Mouse (Mus musculus): Measurements from ENCODE around the gene Tdrd12. TPM values are rescaled to one million over a fixed set of nuclear protein-coding genes. Genes with fewer than 3 reads are reported as not detected.
A peak's percentile ranks its signal among the peaks of the same experiment; 100 is the strongest.
"Not testable (repeated sequence)": the region's sequence is repeated elsewhere in the genome, so short reads cannot be mapped to it uniquely, and the experiment has no call there.

Gene Tdrd12
- polyA plus RNA-seq, 1 experiment, result not detected

GRCm38 (mm10) chr7:35579849-35580248 lies 42.3 kb upstream of the Tdrd12 start:
- Histone ChIP-seq H3K27ac (ENCODE audit: insufficient read depth, low read depth, low read length) (no peak overlapping the region), H3K4me3 (ENCODE audit: insufficient read depth, low read depth, low read length) (no peak overlapping the region), H3K4me1 (ENCODE audit: control insufficient read depth, insufficient read depth, low read length) (peaks cover 7% of the 10 kb centered on the region)
- WGBS, result 42% methylated on average over 4 of the region's 4 CpGs
- no peak for TF ChIP-seq POLR2A (IDR thresholded peaks at IDR 0.05; ENCODE audit: insufficient read depth, low read depth, low read length)
- 0 out of 2 replicates have a peak, but pooled peaks have one; percentile 12 for TF ChIP-seq CTCF (IDR thresholded peaks at IDR 0.05; ENCODE audit: insufficient read depth, low read depth, low read length)

DNA sequence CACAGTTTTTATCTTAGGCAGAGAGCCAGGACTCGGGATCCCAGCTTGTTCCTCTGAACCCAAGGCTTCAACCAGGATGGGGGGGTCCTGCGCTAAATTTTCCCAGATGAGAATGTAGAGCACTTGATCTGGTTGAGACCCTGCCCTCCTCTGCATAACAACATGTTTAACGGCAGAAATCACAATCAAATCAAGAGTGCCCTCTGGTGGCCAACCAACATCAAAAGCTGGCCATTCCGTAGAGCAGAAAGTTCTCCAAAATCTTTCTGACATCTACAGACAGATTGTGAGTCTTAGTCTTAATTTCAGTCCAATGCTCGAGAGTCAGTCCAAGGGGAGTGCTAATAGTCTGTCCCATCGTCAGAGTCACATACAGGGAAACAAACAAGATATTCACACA lies 33.3 kb upstream of the Tdrd12 start:
- not testable (repeated sequence) for H3K27ac ChIP-seq (ENCODE audit: insufficient read depth, low read depth, low read length); H3K4me1 ChIP-seq (ENCODE audit: control insufficient read depth, insufficient read depth, low read length); H3K4me3 ChIP-seq (ENCODE audit: insufficient read depth, low read depth, low read length)
- 16% methylated on average over 6 of the region's 6 CpGs for WGBS

- not testable (repeated sequence) for H3K4me1 ChIP-seq (ENCODE audit: control insufficient read depth, insufficient read depth, low read length); H3K4me3 ChIP-seq (ENCODE audit: insufficient read depth, low read depth, low read length)
- 87% methylated on average over 4 of the region's 4 CpGs for WGBS
Observed at GRCm38 (mm10) chr7:35569724-35570123, 32.2 kb upstream of the Tdrd12 start.

GRCm38 (mm10) chr7:35565965-35566364 lies 28.4 kb upstream of the Tdrd12 start:
- H3K4me3 ChIP-seq (ENCODE audit: insufficient read depth, low read depth, low read length); H3K4me1 ChIP-seq (ENCODE audit: control insufficient read depth, insufficient read depth, low read length); H3K27ac ChIP-seq (ENCODE audit: insufficient read depth, low read depth, low read length): not testable (repeated sequence)
- WGBS, result 81% methylated on average over 13 of the region's 13 CpGs

More at GRCm38 (mm10) chr7:35569724-35570123, 32.2 kb upstream of the Tdrd12 start:
- H3K27ac ChIP-seq (ENCODE audit: insufficient read depth, low read depth, low read length), result not testable (repeated sequence)

GRCm38 (mm10) chr7:35564872-35565271 lies 27.3 kb upstream of the Tdrd12 start:
- not testable (repeated sequence) for H3K4me1 ChIP-seq (ENCODE audit: control insufficient read depth, insufficient read depth, low read length); H3K27ac ChIP-seq (ENCODE audit: insufficient read depth, low read depth, low read length); H3K4me3 ChIP-seq (ENCODE audit: insufficient read depth, low read depth, low read length)
- 77% methylated on average over 10 of the region's 10 CpGs for WGBS

DNA sequence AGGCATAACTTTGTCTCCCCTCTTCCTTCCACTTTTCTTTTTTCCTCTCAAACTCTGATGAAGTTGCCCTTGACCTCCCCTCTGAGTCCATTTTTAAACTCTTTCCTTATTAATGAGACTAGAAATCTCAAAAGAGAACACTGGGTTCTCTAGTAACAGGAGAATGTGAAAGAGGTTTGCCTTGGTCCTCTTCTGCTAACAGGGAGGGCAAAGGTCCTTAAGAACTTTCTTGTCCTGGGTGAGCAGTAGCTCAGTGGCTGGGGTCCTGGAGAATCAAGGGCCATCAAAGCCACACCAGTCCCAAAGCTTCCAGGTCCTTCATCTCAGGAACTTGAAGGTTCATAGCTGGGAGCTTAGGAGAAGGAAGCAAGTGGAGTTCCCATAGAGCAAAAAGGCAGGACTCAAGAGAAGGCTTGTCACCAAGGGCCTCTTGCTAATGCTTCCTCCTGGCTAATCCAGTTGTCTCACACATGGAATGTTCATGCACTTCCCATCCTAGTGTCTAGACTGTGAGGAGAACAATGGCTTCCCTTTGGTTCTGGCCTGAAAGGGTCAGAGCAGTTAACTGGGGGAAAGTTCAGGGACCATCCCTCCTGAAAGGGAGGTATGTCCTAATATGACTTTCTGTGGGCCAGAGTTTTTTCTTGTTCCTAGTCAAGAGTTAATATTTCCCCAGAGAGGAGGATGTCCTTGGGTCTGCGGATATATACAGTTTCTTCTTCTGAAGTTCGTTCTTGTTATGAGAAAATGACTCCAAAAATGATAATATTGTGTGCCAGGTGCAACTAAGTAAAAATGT lies 26.7 kb upstream of the Tdrd12 start:
- Histone ChIP-seq H3K4me3 (ENCODE audit: insufficient read depth, low read depth, low read length) (no peak overlapping the region), H3K27ac (ENCODE audit: insufficient read depth, low read depth, low read length) (no peak overlapping the region), H3K4me1 (ENCODE audit: control insufficient read depth, insufficient read depth, low read length) (peaks cover 7% of the 10 kb centered on the region; the same call in 1 of the 2 replicates)
- TF ChIP-seq POLR2A (IDR thresholded peaks at IDR 0.05; ENCODE audit: insufficient read depth, low read depth, low read length), result no peak
- WGBS, result 88% methylated on average over 2 of the region's 2 CpGs

DNA sequence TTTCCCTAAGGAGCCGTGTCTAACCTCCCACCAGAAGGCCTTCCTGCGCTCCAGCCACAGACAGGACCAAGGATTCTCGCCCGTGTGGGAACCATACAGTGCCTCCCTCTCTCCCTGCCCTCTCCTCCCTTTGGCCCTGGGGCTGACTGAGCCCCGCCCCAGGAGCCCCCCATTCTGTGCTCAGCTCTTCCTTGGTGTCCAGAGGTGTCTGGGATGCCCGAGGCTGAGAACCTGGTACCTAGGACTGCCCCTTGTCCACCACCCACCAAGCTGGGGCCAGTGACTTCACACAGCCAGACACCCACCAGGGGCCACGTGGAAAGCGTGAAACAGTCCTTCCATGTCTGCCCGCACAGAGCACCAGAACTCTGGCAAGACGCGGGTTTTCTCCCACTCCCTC lies 25.5 kb upstream of the Tdrd12 start:
- TF ChIP-seq POLR2A (IDR thresholded peaks at IDR 0.05; ENCODE audit: insufficient read depth, low read depth, low read length), result no peak
- no peak for TF ChIP-seq CTCF (IDR thresholded peaks at IDR 0.05; ENCODE audit: insufficient read depth, low read depth, low read length)
- WGBS, result 56% methylated on average over 11 of the region's 11 CpGs
- Histone ChIP-seq H3K4me3 (ENCODE audit: insufficient read depth, low read depth, low read length) (no peak overlapping the region), H3K4me1 (ENCODE audit: control insufficient read depth, insufficient read depth, low read length) (peaks cover 7% of the 10 kb centered on the region; the same call in 1 of the 2 replicates), H3K27ac (ENCODE audit: insufficient read depth, low read depth, low read length) (no peak overlapping the region)

GRCm38 (mm10) chr7:35559838-35560237 lies 22.3 kb upstream of the Tdrd12 start:
- Histone ChIP-seq H3K27ac (ENCODE audit: insufficient read depth, low read depth, low read length) (no peak overlapping the region), H3K4me1 (ENCODE audit: control insufficient read depth, insufficient read depth, low read length) (peaks cover 7% of the 10 kb centered on the region; the same call in 1 of the 2 replicates), H3K4me3 (ENCODE audit: insufficient read depth, low read depth, low read length) (no peak overlapping the region)
- 96% methylated on average over 3 of the region's 3 CpGs for WGBS
- no peak for TF ChIP-seq CTCF (IDR thresholded peaks at IDR 0.05; ENCODE audit: insufficient read depth, low read depth, low read length)
- TF ChIP-seq POLR2A (IDR thresholded peaks at IDR 0.05; ENCODE audit: insufficient read depth, low read depth, low read length), result no peak

GRCm38 (mm10) chr7:35558681-35559080 lies 21.1 kb upstream of the Tdrd12 start:
- H3K4me3 ChIP-seq (ENCODE audit: insufficient read depth, low read depth, low read length), result no peak overlapping the region
- no peak overlapping the region for H3K27ac ChIP-seq (ENCODE audit: insufficient read depth, low read depth, low read length)
- 38% methylated on average over 2 of the region's 2 CpGs for WGBS
- no peak for TF ChIP-seq CTCF (IDR thresholded peaks at IDR 0.05; ENCODE audit: insufficient read depth, low read depth, low read length)
- no peak for TF ChIP-seq POLR2A (IDR thresholded peaks at IDR 0.05; ENCODE audit: insufficient read depth, low read depth, low read length)
- peaks cover 8% of the 10 kb centered on the region for H3K4me1 ChIP-seq (ENCODE audit: control insufficient read depth, insufficient read depth, low read length)

DNA sequence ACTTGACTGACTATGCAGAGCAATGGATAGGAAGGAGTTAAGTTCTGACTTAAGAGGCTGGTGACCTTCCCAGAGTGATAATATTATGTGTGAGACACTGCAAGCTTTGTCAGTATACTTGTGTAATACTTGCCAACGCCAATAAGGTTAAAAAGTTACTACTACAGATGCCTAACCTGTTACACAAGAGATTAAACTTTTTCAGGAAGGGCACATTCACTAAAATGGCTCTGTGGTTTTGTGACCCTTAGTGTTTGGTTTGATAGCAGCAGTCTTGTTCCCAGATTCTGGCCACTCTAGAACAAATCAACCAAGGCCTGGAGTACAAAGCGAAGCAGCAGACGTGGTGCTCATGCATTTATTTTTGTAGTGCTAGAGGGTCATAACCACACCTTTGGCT lies 20.0 kb upstream of the Tdrd12 start:
- peaks cover 3% of the 10 kb centered on the region for H3K4me1 ChIP-seq (ENCODE audit: control insufficient read depth, insufficient read depth, low read length)
- H3K27ac ChIP-seq (ENCODE audit: insufficient read depth, low read depth, low read length), result no peak overlapping the region
- no peak overlapping the region for H3K4me3 ChIP-seq (ENCODE audit: insufficient read depth, low read depth, low read length)
- TF ChIP-seq CTCF (IDR thresholded peaks at IDR 0.05; ENCODE audit: insufficient read depth, low read depth, low read length) (no peak), POLR2A (IDR thresholded peaks at IDR 0.05; ENCODE audit: insufficient read depth, low read depth, low read length) (no peak)
- 82% methylated on average over 3 of the region's 3 CpGs for WGBS

Data from olfactory bulb, adult 2 months (tissue).